Mouse (Mus musculus): ENCODE measurements around the gene Slc6a20b.

Slc6a20b gene

GRCm38 (mm10) chr9:123589240-123589910 lies 43.0 kb downstream of the Slc6a20b start:
- no peak for DNase-seq (ENCODE audit: low spot score)

GRCm38 (mm10) chr9:123577360-123578192 lies 54.8 kb downstream of the Slc6a20b start:
- DNase-seq (ENCODE audit: low spot score): no peak

- DNase-seq (ENCODE audit: low spot score): no peak
Observed at GRCm38 (mm10) chr9:123554599-123554998, 77.8 kb downstream of the Slc6a20b start.
